Mouse (Mus musculus) cerebellum, postnatal 14 days (tissue): Measurements from ENCODE around the gene Pou3f3.

Source experiments
- DNase-seq, 2 experiments: peaks; one replicate each; pipeline ENCODE4 v3.0.0; 2021; ENCODE audit warnings: mixed read lengths in 2 of 2

Gene Pou3f3

DNA sequence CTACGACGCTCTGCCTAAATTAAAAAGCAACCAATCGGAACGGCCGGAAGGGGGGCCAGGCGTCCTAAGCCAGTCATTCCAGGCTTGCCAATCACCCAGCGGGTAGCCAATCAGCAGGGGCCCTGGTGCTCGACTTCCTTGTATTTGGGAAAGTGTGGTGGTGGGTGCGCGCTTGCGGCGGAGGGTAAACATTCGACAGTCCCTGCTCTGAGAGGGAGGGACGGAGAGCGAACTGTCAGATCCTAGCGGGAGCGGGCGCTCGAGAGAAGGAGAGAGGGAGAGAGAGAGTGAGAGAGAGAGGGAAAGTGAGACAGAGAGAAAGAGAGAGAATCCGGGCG lies at the start of gene Pou3f3:
Pou3f3 (plus strand) TSS at position 191 of the 338 bp plus-strand sequence.
- peak; percentile 92 to 94 for DNase-seq

DNA sequence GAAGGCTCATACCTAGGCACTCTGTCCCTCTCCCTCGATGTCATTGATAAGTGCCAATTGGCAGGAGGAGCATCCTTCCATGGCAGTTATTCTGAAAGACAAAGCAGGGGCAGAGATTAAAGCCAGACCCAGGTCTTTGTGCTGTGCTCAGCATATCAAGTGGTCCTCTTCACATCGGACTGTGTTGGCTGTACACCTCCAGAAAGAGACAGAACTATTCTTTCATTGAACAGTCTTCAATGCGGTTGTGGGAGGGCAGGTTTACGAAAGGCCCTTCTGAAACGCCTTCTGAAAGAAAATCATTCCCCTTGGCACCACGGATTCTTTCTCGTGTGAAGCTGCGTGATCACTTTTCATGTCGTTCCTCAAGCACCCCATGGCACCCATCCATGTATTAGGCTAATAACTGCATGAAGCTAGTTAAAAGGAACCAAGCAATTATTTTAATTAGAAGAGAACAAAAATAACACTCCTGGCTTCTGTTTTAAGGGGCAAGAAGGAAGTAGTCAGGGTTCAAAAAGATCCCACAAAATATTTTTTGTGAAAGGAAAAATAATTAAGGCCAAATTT lies 47.1 kb upstream of the Pou3f3 start:
- DNase-seq: no peak

DNA sequence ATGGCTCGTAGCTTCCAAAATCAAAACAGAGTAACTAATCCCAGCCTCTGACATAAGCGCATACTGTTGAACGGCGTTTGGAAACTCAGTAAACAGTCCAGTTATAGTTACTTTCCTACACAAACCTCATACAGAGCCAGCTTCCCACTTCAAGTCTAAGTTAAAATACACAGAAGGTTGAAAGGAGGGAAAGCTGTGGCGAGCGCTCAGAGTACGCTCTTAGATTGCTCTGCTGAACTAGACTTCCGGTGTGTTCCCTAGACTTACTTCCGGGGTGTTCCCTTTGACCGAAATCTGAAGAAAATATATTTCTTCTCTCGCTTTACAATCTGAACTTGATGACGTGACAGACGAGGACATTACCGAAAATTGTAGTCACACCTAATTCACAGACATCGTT lies 44.1 kb upstream of the Pou3f3 start:
- no peak for DNase-seq

DNA sequence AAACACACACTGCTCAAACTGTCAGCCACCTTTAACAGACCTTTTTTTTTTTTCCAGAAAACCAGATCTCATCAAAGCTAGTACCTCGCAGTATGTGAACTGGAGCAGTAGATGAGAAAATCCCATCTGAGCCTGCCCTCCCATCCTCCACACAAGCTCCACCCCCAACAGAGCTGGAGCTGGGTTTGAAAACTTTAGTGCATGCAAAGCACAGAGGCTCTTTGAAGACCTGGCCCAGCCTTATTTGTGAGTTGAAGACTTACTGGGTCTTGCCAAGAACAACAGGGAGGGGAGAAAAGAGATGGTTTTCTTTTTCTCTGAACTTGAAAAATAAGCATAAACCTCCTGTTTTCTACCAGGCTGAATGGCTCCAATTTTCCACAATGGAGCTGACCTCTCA lies 28.0 kb upstream of the Pou3f3 start:
- no peak for DNase-seq

DNA sequence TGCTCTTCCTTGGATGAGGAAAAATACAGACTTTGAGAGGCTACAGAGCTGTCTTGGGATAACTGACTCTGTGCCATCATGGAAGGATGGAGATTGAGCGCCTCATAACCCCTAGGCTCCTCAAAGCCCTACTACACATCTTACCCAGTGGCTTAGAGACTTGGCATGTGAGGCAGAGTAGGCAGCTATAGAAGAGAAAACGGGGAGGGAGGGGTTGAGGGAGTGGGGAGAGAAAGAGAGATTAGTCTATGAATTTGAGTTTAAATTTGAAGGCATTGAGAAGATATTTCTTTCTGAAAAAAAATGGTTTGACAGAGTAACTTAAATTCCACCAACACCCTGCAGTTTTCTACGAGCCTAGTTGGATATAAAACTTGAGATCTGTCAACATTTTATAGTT lies 14.9 kb upstream of the Pou3f3 start:
- DNase-seq: no peak

DNA sequence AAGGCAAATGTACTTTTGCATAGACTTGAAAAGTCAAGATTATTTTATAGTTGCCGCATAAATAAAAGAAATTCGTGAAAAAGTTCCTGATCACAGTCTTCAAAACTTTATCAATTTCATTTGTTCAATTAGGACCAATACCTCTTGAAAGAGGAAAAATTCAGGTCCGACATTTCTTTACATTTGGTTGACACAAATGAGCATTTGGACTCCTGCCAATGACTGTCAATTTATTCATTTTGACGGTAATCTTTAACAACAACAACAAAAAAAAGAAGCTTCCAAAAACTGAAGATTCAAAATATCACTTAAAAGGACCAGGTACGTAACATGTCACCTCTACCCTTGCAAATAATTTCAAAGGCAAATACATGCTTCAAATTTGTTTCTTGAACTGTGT lies 13.8 kb upstream of the Pou3f3 start:
- no peak for DNase-seq

DNA sequence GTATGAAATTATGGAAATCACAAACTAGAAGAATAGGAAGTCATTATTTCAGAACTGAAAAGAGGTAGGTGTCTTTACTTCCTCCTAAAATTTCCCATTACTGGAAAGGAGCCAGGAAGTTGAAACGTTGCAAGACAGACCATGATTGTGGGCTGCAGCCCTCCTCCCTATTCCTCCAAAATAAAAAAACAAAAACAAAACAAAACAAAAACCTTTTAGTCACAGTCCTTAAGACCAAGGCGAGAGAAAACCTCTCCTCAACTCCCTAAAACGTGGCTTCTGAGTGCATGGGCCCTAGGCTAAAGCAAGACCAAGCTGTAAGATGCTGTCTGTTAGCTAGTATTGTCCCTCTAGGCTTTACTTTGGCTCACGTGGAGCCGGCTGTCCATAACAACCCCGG lies 11.7 kb upstream of the Pou3f3 start:
- DNase-seq: no peak

DNA sequence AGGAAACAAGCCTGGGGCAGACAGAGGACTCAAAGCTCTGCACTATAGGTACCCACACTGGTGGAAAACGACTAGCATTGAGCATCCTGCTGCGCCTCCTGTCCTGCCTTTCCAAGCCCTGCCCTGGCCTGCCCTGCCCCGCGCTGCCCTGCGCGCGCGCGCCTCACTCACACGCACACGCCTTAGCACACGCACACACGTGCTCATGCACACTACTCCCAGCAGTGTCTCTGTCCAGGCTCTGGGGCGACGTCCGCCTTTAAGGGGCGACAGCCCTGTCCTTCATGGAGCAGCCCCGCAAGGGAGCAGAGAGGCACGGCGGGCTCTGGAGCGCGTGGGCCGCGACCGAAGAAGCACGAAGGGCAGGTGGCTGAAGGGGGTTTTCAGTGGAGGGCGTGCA lies 11.2 kb upstream of the Pou3f3 start:
- DNase-seq: peak; percentile 53 to 54

DNA sequence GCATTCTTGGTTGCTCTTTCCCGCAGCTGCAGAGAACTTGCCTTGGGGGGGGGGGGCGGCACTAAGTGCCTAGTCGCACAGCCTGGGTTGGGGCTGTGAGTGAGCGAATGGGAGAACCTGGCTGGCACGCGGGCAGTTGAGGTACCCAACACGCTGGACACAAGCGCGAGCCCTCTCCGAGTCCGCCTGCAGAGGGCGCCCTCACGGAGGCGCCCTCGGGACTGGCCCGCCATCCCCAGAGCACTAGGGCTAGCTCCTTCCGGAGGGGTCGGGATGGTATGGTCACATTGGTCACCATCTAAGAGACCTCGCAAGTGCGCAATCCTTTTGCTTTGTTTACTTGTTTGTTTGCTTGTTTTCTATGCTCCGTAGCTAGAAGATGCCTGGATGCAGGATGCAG lies 10.8 kb upstream of the Pou3f3 start:
- DNase-seq: peak; percentile 74 to 83

DNA sequence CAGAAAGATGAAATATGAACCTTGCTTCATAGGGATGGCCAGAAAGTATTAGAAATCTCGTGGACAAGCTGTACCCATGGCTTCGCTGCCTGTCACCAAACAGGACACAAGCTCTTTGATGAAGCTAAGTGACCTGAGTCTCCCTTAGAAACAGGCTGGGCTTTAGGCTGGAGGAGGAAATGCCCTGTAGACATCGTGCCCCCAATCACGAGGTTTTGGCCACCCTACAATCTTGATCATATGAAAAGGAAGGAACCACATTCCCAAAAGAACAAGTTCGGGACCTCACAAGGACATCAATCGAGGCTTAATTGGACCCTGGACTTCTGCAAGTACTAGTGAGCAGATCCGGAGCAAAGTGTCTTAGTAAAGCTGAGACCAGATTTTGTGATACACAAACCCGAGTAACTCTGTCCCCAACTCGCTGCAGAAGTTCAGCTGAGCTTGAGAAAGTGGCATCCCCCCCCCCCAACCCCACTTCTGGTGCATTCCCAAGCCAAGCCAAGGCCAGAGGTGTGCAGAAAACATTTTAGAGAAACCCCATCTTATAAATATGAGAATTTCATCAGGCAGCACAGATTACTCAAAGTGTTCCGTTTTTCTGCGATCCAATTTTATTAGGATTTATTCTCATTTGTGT lies 10.1 kb upstream of the Pou3f3 start:
- no peak for DNase-seq

DNA sequence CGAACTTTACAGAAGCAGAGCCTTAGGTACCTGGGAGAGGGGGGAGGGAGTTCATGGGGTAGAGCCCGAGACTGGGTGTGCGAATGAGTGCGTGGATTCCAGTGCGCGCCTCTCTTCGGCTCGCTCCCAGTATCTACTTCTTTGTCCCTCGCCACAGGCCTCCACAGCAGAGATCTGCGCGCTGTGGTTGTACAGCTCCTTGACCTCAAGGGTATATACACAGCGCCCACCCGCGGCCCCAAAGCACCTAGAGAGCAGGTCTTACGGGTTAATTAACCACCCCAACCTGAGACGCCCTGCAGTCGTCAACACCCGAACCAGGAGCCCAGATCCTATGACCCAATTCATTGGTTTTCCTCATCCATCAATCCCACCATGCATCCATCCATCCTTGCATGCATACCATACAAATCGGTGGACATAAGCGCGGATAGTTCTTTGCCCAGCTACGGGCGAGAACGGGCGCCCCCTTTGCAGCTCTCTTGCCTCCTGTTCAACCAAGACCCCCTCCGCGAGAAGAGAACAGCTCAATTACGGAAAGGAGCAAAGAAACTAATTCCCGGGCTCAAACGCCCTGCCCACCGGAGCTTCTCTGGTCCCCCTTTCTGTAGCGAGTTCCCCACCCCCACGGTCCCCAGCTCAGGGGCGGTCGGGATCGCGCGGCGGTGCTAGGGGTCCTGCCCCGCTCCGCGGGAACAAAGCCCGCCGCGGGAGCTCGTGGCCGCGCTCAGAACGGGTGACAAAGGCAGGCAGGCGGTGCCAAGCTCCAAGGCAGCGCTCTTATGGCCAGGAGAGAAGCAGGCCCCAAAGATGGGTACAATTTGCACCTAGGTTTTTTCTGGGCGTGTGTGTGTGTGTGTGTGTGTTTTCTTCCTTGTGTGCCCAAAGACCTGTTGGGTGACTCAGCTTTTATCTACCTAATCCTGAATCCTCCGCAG lies 9.1 kb upstream of the Pou3f3 start:
- DNase-seq: peak; percentile 63 to 66

DNA sequence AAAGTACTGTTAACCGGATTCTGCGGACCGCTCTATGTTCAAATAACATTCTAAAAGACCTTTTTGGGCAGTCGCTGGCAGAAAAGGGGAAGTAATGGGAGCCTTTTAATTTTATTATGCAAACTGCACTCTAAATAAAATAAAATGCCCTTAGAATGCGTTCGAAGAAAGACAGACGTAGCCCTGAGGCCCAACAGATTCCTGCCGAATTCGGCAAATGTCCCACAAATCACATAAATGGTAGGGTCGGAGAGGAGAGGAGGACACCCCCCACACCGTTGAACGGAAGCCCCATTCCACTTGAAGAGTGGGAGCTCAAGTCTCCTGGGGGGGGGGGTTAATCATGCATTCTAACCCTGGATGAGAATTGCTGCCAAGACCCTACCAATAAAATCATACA lies 8.3 kb upstream of the Pou3f3 start:
- DNase-seq: no peak

DNA sequence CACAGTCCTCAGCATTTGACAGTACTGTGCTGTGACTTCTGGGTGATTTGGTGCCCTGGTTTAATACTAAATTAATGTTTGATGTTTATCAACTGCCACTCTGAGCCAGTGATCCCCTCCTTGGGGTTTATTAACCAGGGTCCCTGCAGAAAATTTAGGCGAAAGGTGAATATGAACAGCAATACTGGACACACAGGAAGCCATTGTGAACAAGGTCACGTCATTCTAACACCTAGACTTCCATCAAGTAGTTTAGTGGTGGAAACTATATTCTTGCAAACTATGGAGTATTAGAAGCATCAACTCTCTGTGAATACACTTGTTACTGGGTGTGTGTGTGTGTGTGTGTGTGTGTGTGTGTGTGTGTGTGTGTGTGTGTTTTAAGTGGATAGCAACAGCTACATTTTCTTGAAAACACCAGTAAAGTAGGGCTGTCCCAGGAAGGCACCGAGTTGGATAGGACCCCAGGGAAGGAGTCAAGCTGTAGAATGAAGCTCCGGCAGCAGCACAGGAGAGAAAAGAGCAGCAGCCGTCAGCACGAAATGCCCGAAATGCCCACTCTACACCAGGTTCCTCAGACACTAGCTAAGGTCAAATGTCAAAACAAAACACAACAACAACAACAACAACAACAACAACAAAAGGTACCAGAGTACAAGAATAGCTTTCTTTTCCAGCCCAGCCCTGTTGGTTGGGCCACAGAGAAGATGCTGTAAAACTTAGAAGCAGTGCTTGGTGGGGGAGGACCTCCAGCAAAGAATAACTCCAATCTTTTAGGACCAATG lies 7.6 kb upstream of the Pou3f3 start:
- DNase-seq: no peak

DNA sequence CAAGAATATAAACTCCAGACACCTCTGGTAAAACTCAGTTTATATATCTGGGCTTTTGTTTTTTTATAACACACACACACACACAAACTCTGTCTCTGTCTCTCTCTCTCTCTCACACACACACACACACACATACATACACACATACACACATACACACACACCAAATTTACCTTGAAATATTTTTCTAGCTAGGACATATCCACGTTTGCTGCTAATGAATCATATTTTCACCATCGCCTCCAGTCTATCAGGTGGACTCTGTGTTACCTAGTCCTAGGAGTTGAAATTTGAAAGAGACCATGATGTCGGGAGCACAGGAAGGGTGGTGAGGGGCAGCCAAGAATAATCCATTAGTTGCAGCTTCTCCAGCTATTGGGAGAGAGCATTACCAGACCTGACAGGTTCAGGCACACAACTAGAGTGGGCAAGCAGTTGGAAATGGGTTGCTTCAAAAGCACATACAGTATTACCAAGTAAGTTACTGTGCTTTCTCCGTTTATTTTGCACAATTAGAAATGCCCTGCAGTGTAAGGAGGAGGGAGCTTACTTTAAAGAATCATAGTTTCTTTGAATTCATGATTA lies 6.9 kb upstream of the Pou3f3 start:
- DNase-seq: no peak

DNA sequence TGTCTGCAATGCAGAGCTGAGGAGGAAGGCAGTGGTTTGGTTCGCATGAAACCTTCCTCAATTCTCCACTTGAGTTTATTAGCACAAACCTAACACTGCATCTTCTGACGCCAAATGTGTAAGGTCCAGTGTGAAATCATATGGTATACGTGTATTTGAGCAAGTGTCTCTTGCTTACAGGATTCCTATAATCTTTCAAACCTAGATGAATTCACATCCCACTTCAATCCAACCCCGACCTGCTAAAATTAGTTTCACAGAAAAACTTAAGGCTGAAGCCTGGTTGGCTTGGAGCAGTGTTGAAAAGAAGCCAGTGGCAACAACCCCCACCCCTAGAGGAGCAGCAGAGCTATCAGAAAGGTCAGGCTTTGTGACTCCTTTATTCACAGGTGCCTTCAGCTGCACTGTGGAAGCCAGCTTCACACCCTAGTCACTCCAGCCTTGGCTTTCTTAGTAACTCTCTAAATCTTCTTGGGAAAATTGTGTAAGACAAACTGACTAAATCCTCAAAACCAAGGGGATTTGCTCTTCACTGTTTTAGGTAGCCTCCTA lies 5.5 kb upstream of the Pou3f3 start:
- no peak for DNase-seq

DNA sequence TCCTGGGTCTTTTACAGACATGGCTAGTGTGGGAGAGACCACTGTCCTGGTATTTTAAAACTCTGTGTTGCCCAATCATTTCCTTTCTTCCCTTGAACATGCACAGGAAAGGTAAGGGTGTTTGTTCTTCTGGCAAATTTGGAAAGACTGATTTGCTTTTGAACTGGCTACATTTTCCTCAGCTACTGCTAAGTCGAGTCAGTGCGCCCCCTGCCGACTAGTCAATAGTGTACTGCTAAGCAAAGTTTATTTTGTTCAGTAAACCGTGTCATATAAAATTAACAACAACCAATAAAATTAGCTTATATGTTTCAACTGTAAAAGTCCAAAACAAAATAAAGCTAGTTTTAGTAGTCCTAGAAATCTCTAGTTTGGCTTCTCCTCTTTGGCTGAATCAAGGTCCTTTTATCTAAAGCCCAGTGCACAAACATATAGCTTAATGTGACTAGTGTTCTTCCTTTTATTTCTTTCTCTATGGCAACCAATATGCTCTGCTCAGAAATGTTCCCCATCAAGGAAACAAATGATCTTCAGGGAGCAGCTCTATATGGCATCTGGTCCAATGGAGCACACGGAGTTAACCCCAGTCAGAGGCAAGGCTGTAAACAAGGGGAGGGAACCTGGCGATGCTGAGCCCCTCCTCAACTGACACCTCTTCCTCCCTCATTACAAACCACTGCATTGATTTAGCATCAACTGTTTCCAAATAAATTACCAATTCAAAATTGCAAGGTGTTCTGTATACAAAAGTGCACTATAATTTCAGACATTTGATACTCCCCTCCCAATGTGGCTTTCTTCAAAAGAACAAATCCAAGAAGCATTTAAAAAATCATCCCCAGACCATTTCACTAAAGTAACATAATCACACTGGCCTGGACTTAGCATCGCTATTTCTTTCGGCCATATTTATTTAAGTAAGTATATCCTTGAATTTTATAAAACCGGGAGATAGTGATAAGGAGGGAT lies 4.1 kb upstream of the Pou3f3 start:
- peak; percentile 91 to 95 for DNase-seq

DNA sequence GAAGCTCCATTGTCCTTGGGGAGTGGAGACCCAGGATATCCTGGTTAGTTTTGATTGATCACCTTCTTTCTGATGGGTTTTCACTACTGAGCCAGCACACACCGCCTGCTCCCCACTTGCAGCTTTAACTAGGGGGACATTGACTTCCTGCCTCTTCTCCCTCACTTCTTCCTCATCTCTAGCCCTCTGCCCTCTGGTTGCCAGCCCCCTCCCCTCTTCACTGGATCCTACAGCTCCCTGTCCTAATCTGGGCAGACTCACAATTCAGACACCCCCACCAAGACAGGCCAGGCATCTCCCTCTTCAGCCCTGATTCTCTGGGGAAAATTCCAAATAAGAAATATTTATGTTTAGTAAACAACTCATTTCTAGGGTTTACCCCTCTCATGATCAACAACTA lies 3.3 kb upstream of the Pou3f3 start:
- DNase-seq: no peak

DNA sequence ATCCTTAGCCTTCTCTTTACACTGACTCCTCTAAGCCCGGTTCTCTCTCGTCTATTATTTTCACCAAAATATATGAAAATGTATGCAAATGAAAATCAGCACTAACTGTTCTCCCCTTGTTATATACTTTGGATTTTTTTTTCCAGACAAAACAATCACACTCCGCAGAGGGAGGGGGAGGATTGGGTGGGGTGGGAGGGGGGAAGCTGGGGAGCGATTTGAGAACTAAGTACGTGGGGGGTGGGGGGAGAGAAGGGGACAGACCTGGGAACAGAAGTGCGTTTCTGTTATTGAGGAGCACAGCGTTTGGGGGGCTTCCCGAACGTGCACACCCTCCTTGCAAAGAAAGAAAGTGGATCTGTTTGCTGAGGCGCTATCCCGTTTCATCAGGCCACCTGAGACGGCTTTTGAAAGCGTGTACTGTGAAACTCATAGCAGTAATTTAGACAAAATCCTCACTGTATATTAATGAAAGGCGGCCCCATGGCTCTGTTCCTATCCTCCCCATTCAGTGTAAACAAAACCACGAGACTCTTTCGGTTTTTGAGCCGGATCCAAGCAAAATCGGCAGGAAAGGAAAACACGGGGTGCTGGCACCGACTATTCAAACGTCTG lies 2.4 kb upstream of the Pou3f3 start:
- peak in 1 of 2 experiments; percentile 57 for DNase-seq

DNA sequence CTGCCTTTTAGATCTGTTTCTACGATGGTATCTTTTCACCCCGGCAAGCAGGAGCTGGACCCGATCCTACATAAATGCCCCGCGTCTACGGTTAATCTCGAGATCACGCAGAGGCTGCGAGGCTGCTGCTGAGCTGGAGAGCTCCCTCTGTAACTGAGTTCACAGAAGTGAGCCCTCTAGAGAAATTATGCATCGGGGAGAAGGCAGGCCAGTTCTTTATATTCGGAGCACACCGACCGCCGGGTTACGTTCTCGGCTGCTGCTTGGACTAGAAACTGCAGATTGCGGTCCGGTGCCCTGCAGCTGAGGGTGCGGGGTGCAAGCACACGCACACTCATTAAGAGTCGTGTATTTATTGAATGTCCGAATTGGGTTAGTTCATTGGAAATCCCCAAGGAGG lies 1.7 kb upstream of the Pou3f3 start:
- peak; percentile 53 to 63 for DNase-seq

DNA sequence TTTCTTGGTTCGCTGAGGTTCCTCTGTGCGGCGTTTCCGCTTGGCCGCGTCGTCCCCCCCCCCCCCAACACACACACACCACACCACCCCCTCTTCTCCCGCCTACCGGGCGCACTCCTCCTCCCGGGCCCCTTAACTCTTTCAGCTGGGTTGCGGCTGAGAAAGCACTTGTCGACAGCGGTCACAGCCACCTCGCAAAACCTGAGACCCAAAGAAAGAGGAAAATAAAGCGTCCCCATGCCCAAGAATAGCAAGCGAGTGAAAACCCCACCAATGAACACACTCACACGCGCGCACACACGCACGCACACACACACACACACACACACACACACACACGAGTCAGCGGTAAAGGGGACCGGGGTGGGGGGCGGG lies 1.3 kb upstream of the Pou3f3 start:
- DNase-seq: peak; percentile 60 to 65
